Mouse (Mus musculus) cortical plate, adult 2 months (tissue): ENCODE measurements around the gene Sh2b3.

Experiments used
- CTCF ChIP-seq: fragments of 200-500 bp; IDR thresholded peaks from 2 replicates; pipeline ENCODE4 v1.5.1; 2011; ENCODE audit warnings: mild to moderate bottlenecking, control low read depth, low read length; ENCODE audit not compliant: insufficient read depth; ENCODE audit errors: extremely low read depth
- POLR2A ChIP-seq: fragments of 200-500 bp; IDR thresholded peaks from 2 replicates; pipeline ENCODE4 v1.6.1; 2011; ENCODE audit warnings: mild to moderate bottlenecking, low read length, control low read depth; ENCODE audit not compliant: insufficient read depth; ENCODE audit errors: extremely low read depth

DNA sequence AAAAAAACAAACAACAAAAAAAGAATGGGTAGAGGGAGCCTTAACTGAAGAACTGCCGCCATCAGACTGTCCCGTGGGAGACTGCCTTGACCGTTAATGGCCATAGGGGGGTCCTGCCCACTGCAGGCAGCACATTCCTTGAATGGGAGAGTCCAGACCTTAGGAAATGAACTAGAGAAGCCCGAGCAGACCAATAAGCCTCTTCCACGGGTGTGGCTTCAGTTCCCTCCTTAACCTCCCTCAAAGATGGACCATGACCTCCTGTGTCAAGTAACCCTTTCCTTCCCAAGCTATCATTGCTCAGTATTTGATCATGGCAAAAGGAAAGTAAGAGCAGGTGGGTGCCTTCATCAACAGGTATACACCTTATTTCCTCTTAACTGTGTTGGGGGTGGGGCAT lies 24.5 kb upstream of the Sh2b3 start:
- TF ChIP-seq CTCF: no peak
- no peak for TF ChIP-seq POLR2A
